Mouse (Mus musculus) induced T-regulatory cell, adult 2 months (primary cell): ENCODE data around the gene Casz1.

ENCODE experiments used
- DNase-seq: peaks from one replicate; pipeline ENCODE4 v3.0.0-alpha.2; 2012; ENCODE audit warnings: low read depth

Casz1 gene

GRCm38 (mm10) chr4:148971613-148972242, 167.5 kb downstream of the Casz1 start:
- no peak for DNase-seq

GRCm38 (mm10) chr4:148972707-148973106, 168.5 kb downstream of the Casz1 start:
- no peak for DNase-seq

- no peak for DNase-seq
These were observed 169.2 kb downstream of the Casz1 start for GRCm38 (mm10) chr4:148973387-148973786.

GRCm38 (mm10) chr4:148974833-148975232, 170.6 kb downstream of the Casz1 start:
- no peak for DNase-seq

GRCm38 (mm10) chr4:148978221-148978855, 174.1 kb downstream of the Casz1 start:
- DNase-seq: no peak

GRCm38 (mm10) chr4:148978926-148979325, 174.7 kb downstream of the Casz1 start:
- no peak for DNase-seq

- no peak for DNase-seq
These were observed 175.6 kb downstream of the Casz1 start for GRCm38 (mm10) chr4:148979837-148980236.

- DNase-seq: no peak
These were observed 178.0 kb downstream of the Casz1 start for GRCm38 (mm10) chr4:148982274-148982673.

- DNase-seq: no peak
These were observed 180.7 kb downstream of the Casz1 start for GRCm38 (mm10) chr4:148984701-148985540.

GRCm38 (mm10) chr4:148985541-148986476, 181.6 kb downstream of the Casz1 start:
- no peak for DNase-seq

- no peak for DNase-seq
These were observed 185.8 kb downstream of the Casz1 start for GRCm38 (mm10) chr4:148990038-148990437.

GRCm38 (mm10) chr4:148993948-148994347, 189.7 kb downstream of the Casz1 start:
- DNase-seq: no peak

- DNase-seq: no peak
These were observed 196.5 kb downstream of the Casz1 start for GRCm38 (mm10) chr4:149000746-149001145.

- no peak for DNase-seq
These were observed 197.3 kb downstream of the Casz1 start for GRCm38 (mm10) chr4:149001515-149001914.

GRCm38 (mm10) chr4:149002441-149003093, 198.3 kb downstream of the Casz1 start:
- no peak for DNase-seq
